8 mouse cellular contexts compared by ENCODE assay signal in the genomic region with DNA sequence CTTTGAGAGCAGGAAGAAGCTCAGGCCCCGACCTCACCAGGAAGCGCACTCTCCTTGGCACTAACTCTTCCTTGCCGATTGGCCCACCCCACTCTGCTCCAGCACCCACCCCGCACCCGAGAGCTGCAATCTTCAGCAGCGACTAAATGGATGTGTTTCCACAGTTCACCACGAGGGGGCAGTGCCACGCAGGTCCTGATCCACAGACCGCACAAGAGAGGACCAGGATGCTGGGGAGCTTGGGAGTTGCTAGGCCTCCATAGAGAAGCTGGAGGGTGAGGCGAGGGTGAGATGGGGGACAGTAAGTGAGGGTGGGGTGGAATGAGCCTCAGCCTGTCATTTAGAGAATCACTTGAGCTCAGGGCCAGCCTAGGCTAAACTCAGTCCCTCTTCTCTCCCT. TPM values are rescaled to one million over a fixed set of nuclear protein-coding genes. Genes with fewer than 3 reads are reported as not detected.
DNase-seq lines count a peak whose midpoint lies in the region; ATAC-seq lines count a peak whose summit lies in the region.

No protein-coding gene starts in this region.

- no peak overlapping the region for H3K27ac ChIP-seq in hindbrain, embryonic 12.5 days

- 3% methylated on average over 10 of the region's 10 CpGs for WGBS in hindbrain, embryonic 12.5 days

- peaks cover 52% of the 10 kb centered on the region for H3K4me1 ChIP-seq in hindbrain, embryonic 12.5 days

- no peak overlapping the region for H3K4me3 ChIP-seq in hindbrain, embryonic 12.5 days

- no peaks in the 10 kb centered on the region for H3K36me3 ChIP-seq in hindbrain, embryonic 12.5 days

- 0 out of 2 replicates have a peak overlapping the region, but pooled peaks have one; percentile 1 for H3K4me2 ChIP-seq in hindbrain, embryonic 12.5 days (replicated peaks)

- peak; percentile 17 for ATAC-seq in hindbrain, embryonic 12.5 days (ENCODE audit: low FRiP score)

- H3K27me3 ChIP-seq in hindbrain, embryonic 12.5 days = no peaks in the 10 kb centered on the region

- no peak overlapping the region for H3K9ac ChIP-seq in hindbrain, embryonic 12.5 days

- DNase-seq in MN1 (ENCODE audit: low spot score) = peak; percentile 90
- DNase-seq in cerebellum, adult 9-11 months = peak; percentile 86
- DNase-seq in frontal cortex, postnatal 14 days (ENCODE audit: low spot score in 2 of 2) = peak; percentile 83 to 87
- DNase-seq in layer of hippocampus, postnatal 10 days (ENCODE audit: low spot score in 2 of 2) = peak; percentile 94 to 96
- peak; percentile 93 for DNase-seq in lung, postnatal 14 days
- peak; percentile 50 for DNase-seq in retina, adult 2 months (ENCODE audit: low read depth, low spot score)
- DNase-seq in thymus, postnatal 36 days = peak; percentile 83 to 86

- no peaks in the 10 kb centered on the region for H3K9me3 ChIP-seq in hindbrain, embryonic 12.5 days (replicated peaks)

RNA-seq across cellular contexts. Expression of gene Cryba4, which starts 11.6 kb away (rescaled TPM):
- 1.8 and 2.3 TPM in 2 replicates for polyA plus RNA-seq in hindbrain, embryonic 12.5 days (2016; fragmentation: Nextera tagmentation; extraction: Ambion mirVana)
- total RNA-seq in layer of hippocampus, postnatal 10 days (2021) = 1 to 10 TPM in 1 of 2 experiments, under 1 TPM in 1; 0.94 to 2.4 TPM

RNA-seq across cellular contexts. Expression of gene Crybb1, which starts 14.9 kb away (rescaled TPM):
- polyA plus RNA-seq in hindbrain, embryonic 12.5 days (2016; fragmentation: Nextera tagmentation; extraction: Ambion mirVana) = 2.0 and 2.3 TPM in 2 replicates
- 10 to 100 TPM; 11.3 to 12.4 TPM for total RNA-seq in layer of hippocampus, postnatal 10 days (2021)

RNA-seq across cellular contexts. Expression of gene Tpst2, which starts 35.7 kb away (rescaled TPM):
- 31.7 and 35.4 TPM in 2 replicates for polyA plus RNA-seq in hindbrain, embryonic 12.5 days (2016; fragmentation: Nextera tagmentation; extraction: Ambion mirVana)
- 10 to 100 TPM; 34.0 to 38.9 TPM for total RNA-seq in layer of hippocampus, postnatal 10 days (2021)
